Comparison of ENCODE assay signal across 10 mouse cellular contexts in the genomic region with DNA sequence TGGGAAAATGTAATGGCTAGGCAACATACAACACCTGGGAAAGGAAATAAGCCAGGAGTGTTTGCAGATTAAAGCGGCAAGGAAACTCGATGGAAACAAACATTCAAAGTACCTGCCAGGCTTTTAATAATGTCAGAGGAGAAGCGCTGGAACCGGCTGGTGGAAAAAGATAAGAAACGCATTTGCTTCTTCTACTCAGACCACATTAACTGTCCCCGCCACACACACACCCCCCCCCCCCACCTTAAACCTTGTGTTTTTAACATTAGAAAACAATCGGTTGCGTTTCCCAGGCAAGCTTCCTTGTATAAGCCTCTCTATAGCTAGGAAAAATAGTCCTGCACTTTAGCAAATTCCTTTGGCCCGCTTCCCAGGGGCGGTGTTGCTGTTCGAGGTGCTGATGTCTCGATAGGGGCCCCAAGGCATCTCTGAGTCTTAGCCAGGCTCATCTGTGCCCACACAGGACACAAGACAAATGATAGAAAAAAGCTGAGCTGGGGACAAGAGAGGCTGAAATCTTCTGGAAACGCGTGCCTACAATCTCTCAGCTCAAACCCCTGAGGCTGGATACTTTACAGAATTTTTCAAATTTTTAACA. TPM values are rescaled to one million over a fixed set of nuclear protein-coding genes. Genes with fewer than 3 reads are reported as not detected.
A peak's percentile ranks its signal among the peaks of the same experiment; 100 is the strongest.
DNase-seq lines count a peak whose midpoint lies in the region; ATAC-seq lines count a peak whose summit lies in the region.
"Had no signal": no experiment of that assay in that cellular context is flagged by ENCODE, and none has a peak within 500 bp of the region (broad histone marks: within the 10 kb centered on the region; RNA-seq: fewer than 3 reads in every experiment).

No protein-coding gene starts in this region.

- H3K36me3 ChIP-seq in liver, embryonic 15.5 days (replicated peaks): no peaks in the 10 kb centered on the region

- H3K4me3 ChIP-seq in liver, embryonic 15.5 days (replicated peaks): peak overlapping the region; percentile 25

- ATAC-seq in liver, embryonic 15.5 days (ENCODE audit: insufficient read depth): peak; percentile 87
- no peak for ATAC-seq in cerebellum, adult (ENCODE audit: insufficient number of reproducible peaks, low FRiP score, low TSS enrichment)
- ATAC-seq: hindbrain, postnatal 0 days had no signal

- peak overlapping the region; percentile 63 for H3K4me2 ChIP-seq in liver, embryonic 15.5 days

- intact Hi-C loops in left cerebral cortex, postnatal 14 days (cut with DNase I): no loop called here

- 6% methylated on average over 14 of the region's 14 CpGs for whole genome bisulfite sequencing in liver, embryonic 15.5 days (ENCODE audit: insufficient replicate concordance)

- H3K4me1 ChIP-seq in liver, embryonic 15.5 days (replicated peaks): peaks cover 32% of the 10 kb centered on the region

- H3K9me3 ChIP-seq in liver, embryonic 15.5 days (replicated peaks): no peaks in the 10 kb centered on the region

- no peak overlapping the region; the same call in 1 of the 2 replicates for H3K9ac ChIP-seq in liver, embryonic 15.5 days

- peak; percentile 40 for DNase-seq in urinary bladder, postnatal 14 days (ENCODE audit: low spot score)
- no peak for DNase-seq in urinary bladder, postnatal 4 days (ENCODE audit: low spot score in 2 of 2)
- peak; percentile 65 for DNase-seq in c-Kit-positive CD71-positive TER-119-negative erythroid progenitor cells, embryonic 14.5 days (ENCODE audit: low read depth)
- DNase-seq in left cerebral cortex, postnatal 14 days (ENCODE audit: low spot score in 2 of 2): no peak
- no peak for DNase-seq in retina, embryonic 14.5 days (ENCODE audit: low spot score)

- no peaks in the 10 kb centered on the region for H3K27me3 ChIP-seq in liver, embryonic 15.5 days

- H3K27ac ChIP-seq in liver, embryonic 15.5 days (replicated peaks): peak overlapping the region; percentile 64
- H3K27ac ChIP-seq: hindbrain, postnatal 0 days; macrophage had no signal

RNA-seq across cellular contexts. Expression of a gene that starts 11.3 kb away (rescaled TPM):
- polyA plus RNA-seq in liver, embryonic 15.5 days (2015; fragmentation: Nextera tagmentation; extraction: Ambion mirVana): 0.06 and 0.10 TPM in 2 replicates
- 10 to 100 TPM; 12.4 to 17.5 TPM for total RNA-seq in left cerebral cortex, postnatal 14 days (2021)
- total RNA-seq: adrenal gland, adult 18-20 months had no signal

Comparison
In these comparisons a context has a peak if more than half of its experiments do, and no peak if none do; other contexts are left out.
1. DNase-seq: peak in urinary bladder, postnatal 14 days (single experiment) and c-Kit-positive CD71-positive TER-119-negative erythroid progenitor cells, embryonic 14.5 days (single experiment); none in urinary bladder, postnatal 4 days (0 of 2), left cerebral cortex, postnatal 14 days (0 of 2) and retina, embryonic 14.5 days (single experiment).